Mouse (Mus musculus): ENCODE measurements at regions not wholly inside any gene's neighbourhood (a gene's known extent, or its start where the extent isn't known, plus 50 kb on each side); places are given as distances from the start of the nearest gene placed in this dataset.

- no peaks in the 10 kb centered on the region for H3K36me3 ChIP-seq (ENCODE audit: insufficient read depth, low read length)
- no peaks in the 10 kb centered on the region for H3K27me3 ChIP-seq (ENCODE audit: insufficient read depth, low read length)
- no peak for ATAC-seq (ENCODE audit: low FRiP score)
- H3K27ac ChIP-seq (ENCODE audit: low read depth, low read length) = no peak overlapping the region
- H3K4me3 ChIP-seq (ENCODE audit: low read depth, low read length) = no peak overlapping the region
- H3K4me2 ChIP-seq (ENCODE audit: low read depth, low read length, poor library complexity, severe bottlenecking) = no peak overlapping the region
- H3K4me1 ChIP-seq (ENCODE audit: insufficient read depth, low read length) = no peaks in the 10 kb centered on the region
- WGBS = 32% methylated on average over 13 of the region's 13 CpGs
- no peak overlapping the region for H3K9ac ChIP-seq (replicated peaks; ENCODE audit: low read length, poor library complexity, severe bottlenecking)
- no peak for DNase-seq (ENCODE audit: low spot score)
- no peaks in the 10 kb centered on the region for H3K9me3 ChIP-seq (ENCODE audit: low read length)
- TF ChIP-seq CTCF (IDR thresholded peaks at IDR 0.05) = no peak
These were observed 66.1 kb downstream of the Slc4a3 start for GRCm38 (mm10) chr1:75612083-75612720.

GRCm38 (mm10) chr1:75613206-75613605 is 67.1 kb downstream of the Slc4a3 start:
- TF ChIP-seq CTCF (IDR thresholded peaks at IDR 0.05) = no peak
- WGBS = 64% methylated on average over 2 of the region's 2 CpGs

GRCm38 (mm10) chr1:75616971-75617370 is 70.9 kb downstream of the Slc4a3 start:
- Histone ChIP-seq H3K9ac (replicated peaks; ENCODE audit: low read length, poor library complexity, severe bottlenecking) (no peak overlapping the region), H3K4me1 (ENCODE audit: insufficient read depth, low read length) (no peaks in the 10 kb centered on the region), H3K9me3 (ENCODE audit: low read length) (no peaks in the 10 kb centered on the region), H3K4me2 (ENCODE audit: low read depth, low read length, poor library complexity, severe bottlenecking) (no peak overlapping the region), H3K27me3 (ENCODE audit: insufficient read depth, low read length) (no peaks in the 10 kb centered on the region), H3K27ac (ENCODE audit: low read depth, low read length) (no peak overlapping the region), H3K36me3 (ENCODE audit: insufficient read depth, low read length) (no peaks in the 10 kb centered on the region), H3K4me3 (ENCODE audit: low read depth, low read length) (no peak overlapping the region)
- WGBS = 48% methylated on average over 2 of the region's 2 CpGs
- ATAC-seq (ENCODE audit: low FRiP score) (no peak), DNase-seq (ENCODE audit: low spot score) (no peak)
- no peak for TF ChIP-seq CTCF (IDR thresholded peaks at IDR 0.05)

More at GRCm38 (mm10) chr1:75613206-75613605, 67.1 kb downstream of the Slc4a3 start:
- H3K4me1 ChIP-seq (ENCODE audit: insufficient read depth, low read length) = no peaks in the 10 kb centered on the region
- H3K36me3 ChIP-seq (ENCODE audit: insufficient read depth, low read length) = no peaks in the 10 kb centered on the region
- no peak overlapping the region for H3K27ac ChIP-seq (ENCODE audit: low read depth, low read length)
- H3K4me2 ChIP-seq (ENCODE audit: low read depth, low read length, poor library complexity, severe bottlenecking) = no peak overlapping the region
- H3K4me3 ChIP-seq (ENCODE audit: low read depth, low read length) = no peak overlapping the region
- H3K27me3 ChIP-seq (ENCODE audit: insufficient read depth, low read length) = no peaks in the 10 kb centered on the region
- ATAC-seq (ENCODE audit: low FRiP score) (no peak), DNase-seq (ENCODE audit: low spot score) (no peak)
- H3K9ac ChIP-seq (replicated peaks; ENCODE audit: low read length, poor library complexity, severe bottlenecking) = no peak overlapping the region
- H3K9me3 ChIP-seq (ENCODE audit: low read length) = no peaks in the 10 kb centered on the region

GRCm38 (mm10) chr1:75618367-75618790 is 72.3 kb downstream of the Slc4a3 start:
- TF ChIP-seq CTCF (IDR thresholded peaks at IDR 0.05) = no peak
- ATAC-seq (ENCODE audit: low FRiP score) = no peak

GRCm38 (mm10) chr1:75630287-75630686 is 84.2 kb downstream of the Slc4a3 start:
- TF ChIP-seq CTCF (IDR thresholded peaks at IDR 0.05) = no peak
- no peak overlapping the region for H3K9ac ChIP-seq (replicated peaks; ENCODE audit: low read length, poor library complexity, severe bottlenecking)
- H3K4me3 ChIP-seq (ENCODE audit: low read depth, low read length) = no peak overlapping the region
- H3K27me3 ChIP-seq (ENCODE audit: insufficient read depth, low read length) = no peaks in the 10 kb centered on the region
- DNase-seq (ENCODE audit: low spot score) (no peak), ATAC-seq (ENCODE audit: low FRiP score) (no peak)
- H3K4me1 ChIP-seq (ENCODE audit: insufficient read depth, low read length) = no peaks in the 10 kb centered on the region
- no peaks in the 10 kb centered on the region for H3K9me3 ChIP-seq (ENCODE audit: low read length)
- H3K27ac ChIP-seq (ENCODE audit: low read depth, low read length) = no peak overlapping the region
- WGBS = 95% methylated on average over 2 of the region's 2 CpGs
- H3K4me2 ChIP-seq (ENCODE audit: low read depth, low read length, poor library complexity, severe bottlenecking) = no peak overlapping the region
- H3K36me3 ChIP-seq (ENCODE audit: insufficient read depth, low read length) = no peaks in the 10 kb centered on the region

More at GRCm38 (mm10) chr1:75618367-75618790, 72.3 kb downstream of the Slc4a3 start:
- H3K9ac ChIP-seq (replicated peaks; ENCODE audit: low read length, poor library complexity, severe bottlenecking) = no peak overlapping the region
- H3K36me3 ChIP-seq (ENCODE audit: insufficient read depth, low read length) = no peaks in the 10 kb centered on the region
- no peak for DNase-seq (ENCODE audit: low spot score)
- WGBS = 66% methylated on average over 7 of the region's 7 CpGs
- H3K4me2 ChIP-seq (ENCODE audit: low read depth, low read length, poor library complexity, severe bottlenecking) = no peak overlapping the region
- H3K4me3 ChIP-seq (ENCODE audit: low read depth, low read length) = no peak overlapping the region
- H3K9me3 ChIP-seq (ENCODE audit: low read length) = no peaks in the 10 kb centered on the region
- H3K27ac ChIP-seq (ENCODE audit: low read depth, low read length) = no peak overlapping the region
- no peaks in the 10 kb centered on the region for H3K27me3 ChIP-seq (ENCODE audit: insufficient read depth, low read length)
- no peaks in the 10 kb centered on the region for H3K4me1 ChIP-seq (ENCODE audit: insufficient read depth, low read length)

GRCm38 (mm10) chr1:75631729-75632128 is 85.7 kb downstream of the Slc4a3 start:
- no peaks in the 10 kb centered on the region for H3K27me3 ChIP-seq (ENCODE audit: insufficient read depth, low read length)
- H3K36me3 ChIP-seq (ENCODE audit: insufficient read depth, low read length) = no peaks in the 10 kb centered on the region
- H3K9ac ChIP-seq (replicated peaks; ENCODE audit: low read length, poor library complexity, severe bottlenecking) = no peak overlapping the region
- H3K4me3 ChIP-seq (ENCODE audit: low read depth, low read length) = no peak overlapping the region
- H3K9me3 ChIP-seq (ENCODE audit: low read length) = no peaks in the 10 kb centered on the region
- TF ChIP-seq CTCF (IDR thresholded peaks at IDR 0.05) = no peak
- ATAC-seq (ENCODE audit: low FRiP score) (no peak), DNase-seq (ENCODE audit: low spot score) (no peak)
- no peak overlapping the region for H3K27ac ChIP-seq (ENCODE audit: low read depth, low read length)
- WGBS = 60% methylated on average over 1 of the region's 1 CpGs
- no peak overlapping the region for H3K4me2 ChIP-seq (ENCODE audit: low read depth, low read length, poor library complexity, severe bottlenecking)
- H3K4me1 ChIP-seq (ENCODE audit: insufficient read depth, low read length) = no peaks in the 10 kb centered on the region

All from midbrain, postnatal 0 days (tissue).